Mouse (Mus musculus) cerebellum, adult 11-12 months (tissue): Measurements from ENCODE around the gene Prmt1.

ENCODE experiments used
- DNase-seq: peaks from one replicate; pipeline ENCODE4 v3.0.0; 2022

Gene Prmt1

DNA sequence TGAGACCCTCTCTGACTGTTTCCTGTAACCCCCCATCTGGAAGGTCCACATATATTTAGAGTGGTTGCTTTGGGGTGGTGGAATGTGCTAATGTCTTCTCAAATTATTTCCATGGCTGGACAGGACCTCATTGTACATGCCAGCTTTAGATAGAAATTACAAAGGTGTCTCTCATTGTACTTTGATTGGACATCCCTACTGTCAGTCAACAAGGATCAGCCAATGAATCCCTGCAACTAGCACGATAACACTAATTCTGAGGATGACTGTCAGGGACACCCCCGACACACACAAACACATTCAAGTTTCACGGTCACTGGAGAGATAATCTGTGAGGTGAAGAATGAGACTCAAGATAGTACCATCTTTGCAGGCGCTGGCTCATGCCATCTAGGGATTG is 47.7 kb downstream of the Prmt1 start:
- DNase-seq = no peak

DNA sequence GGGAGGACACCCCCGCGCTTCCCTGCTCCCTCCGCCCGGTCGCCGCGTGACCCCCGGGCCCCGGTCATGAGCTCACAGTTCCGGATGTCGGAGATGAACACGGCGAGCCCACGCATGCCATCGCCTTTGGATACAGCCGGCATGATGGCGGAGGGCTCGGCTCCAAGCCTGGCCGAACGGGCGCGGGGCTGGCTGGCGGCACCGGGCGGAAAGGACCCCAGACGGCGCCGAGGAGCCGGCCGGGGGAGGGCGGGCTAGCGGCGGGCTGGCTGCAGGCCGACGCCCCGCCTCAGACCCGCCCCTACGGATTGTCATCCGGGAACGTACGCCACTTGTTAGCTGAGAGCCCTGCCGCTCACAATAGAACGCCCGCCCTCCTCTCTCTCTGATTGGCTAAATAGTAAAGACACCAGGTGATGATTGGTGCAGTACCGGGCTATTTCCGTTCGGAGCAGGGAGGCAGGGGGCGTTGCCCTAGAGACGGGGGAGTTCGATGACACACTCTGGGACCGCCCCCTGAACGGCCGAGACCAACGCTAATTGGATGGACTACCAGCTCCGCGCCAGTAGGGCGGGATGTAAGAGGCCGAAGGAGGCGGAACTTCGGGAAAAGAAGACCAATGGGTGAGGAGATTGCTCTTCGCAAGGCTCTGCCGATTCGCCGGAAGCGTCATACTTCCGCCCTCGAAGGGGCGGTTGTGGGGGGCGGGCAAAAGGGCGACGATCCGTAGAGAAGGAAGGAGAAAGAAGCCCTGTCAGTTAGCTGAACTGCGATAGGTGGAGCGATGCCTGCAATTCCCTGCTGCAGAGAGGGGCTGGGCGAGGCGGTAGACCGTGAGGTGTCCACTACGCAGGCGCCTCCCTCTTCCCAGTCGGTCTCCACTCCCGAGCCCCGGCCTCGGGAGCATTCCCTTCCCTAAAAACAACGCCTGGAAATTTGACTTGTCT is 56.9 kb downstream of the Prmt1 start, which contains the start of gene Ap2a1:
Ap2a1 (minus strand) TSS at position 293 of the 948 bp plus-strand sequence.
- peak; percentile 100 for DNase-seq

DNA sequence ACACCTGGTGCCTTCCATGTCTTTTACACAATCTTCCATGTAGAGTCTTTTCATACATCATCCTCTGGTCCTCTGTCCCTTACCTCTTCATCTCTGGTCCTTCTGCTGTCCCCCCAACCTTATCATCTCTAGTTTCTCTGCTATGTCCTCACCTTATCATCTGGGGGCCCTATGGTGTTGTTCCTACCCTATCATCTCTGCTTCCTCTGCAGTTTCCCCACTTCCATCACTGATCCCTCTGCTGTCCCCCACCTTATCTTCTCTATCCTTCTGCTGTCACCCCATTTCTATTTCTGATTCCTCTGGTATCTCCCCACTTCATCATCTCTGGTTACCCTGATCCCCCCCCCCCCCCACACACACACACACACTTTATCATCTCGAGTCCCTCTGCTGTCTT is 57.8 kb downstream of the Prmt1 start:
- DNase-seq = no peak
